Mouse (Mus musculus) olfactory bulb, adult 2 months (tissue): ENCODE results near the gene Cd276.
"Not testable (repeated sequence)": the region's sequence is repeated elsewhere in the genome, so short reads cannot be mapped to it uniquely, and the experiment has no call there.

Experiments used
- CTCF ChIP-seq: fragments of 200-500 bp; IDR thresholded peaks from 2 replicates; pipeline ENCODE4 v1.5.1; 2012; ENCODE audit warnings: low read depth, mild to moderate bottlenecking, low read length, moderate library complexity; ENCODE audit not compliant: insufficient read depth
- POLR2A ChIP-seq: fragments of 200-500 bp; IDR thresholded peaks from 2 replicates; pipeline ENCODE4 v1.6.1; 2012; ENCODE audit warnings: mild to moderate bottlenecking, low read depth, low read length, moderate library complexity; ENCODE audit not compliant: insufficient read depth

DNA sequence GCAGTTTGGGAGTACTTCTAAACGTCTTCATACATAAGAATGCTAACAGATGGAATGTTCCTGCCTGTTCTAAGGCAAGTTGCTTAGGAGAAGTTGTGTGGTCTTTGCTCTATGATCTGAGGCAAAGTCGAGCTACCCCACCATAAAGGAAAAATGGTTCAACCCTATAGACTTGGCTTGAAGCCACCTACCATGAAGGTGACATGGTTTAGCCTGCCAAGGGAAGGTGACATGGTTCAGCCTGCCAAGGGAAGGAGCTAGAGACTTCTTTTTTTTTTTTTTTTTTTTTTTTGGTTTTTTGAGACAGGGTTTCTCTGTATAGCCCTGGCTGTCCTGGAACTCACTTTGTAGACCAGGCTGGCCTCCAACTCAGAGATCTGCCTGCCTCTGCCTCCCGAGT, 10.7 kb upstream of the Cd276 start:
- TF ChIP-seq CTCF, POLR2A: not testable (repeated sequence)
